Mouse (Mus musculus) lung, embryonic 15.5 days (tissue): ENCODE results near the gene Magi1. TPM values are rescaled to one million over a fixed set of nuclear protein-coding genes. Genes with fewer than 3 reads are reported as not detected.
A peak's percentile ranks its signal among the peaks of the same experiment; 100 is the strongest.

Source experiments
- ATAC-seq: fragments of 200-750 bp; cut with Nextera tagmentation; 2 replicates; pipeline ENCODE4 v1.8.0; 2017; ENCODE audit warnings: moderate number of reproducible peaks, borderline replicate concordance; ENCODE audit not compliant: low FRiP score, low TSS enrichment; ENCODE audit errors: extremely low read depth
- H3K27ac ChIP-seq: fragments of 300-500 bp; sonication (generic); 2 replicates; pipeline ENCODE4 v1.5.1; 2015; ENCODE audit warnings: moderate library complexity, mild to moderate bottlenecking, inconsistent platforms
- H3K27me3 ChIP-seq: fragments of 300-500 bp; sonication (generic); 2 replicates; pipeline ENCODE4 v1.6.1; 2015; ENCODE audit warnings: inconsistent platforms
- H3K36me3 ChIP-seq: fragments of 300-500 bp; sonication (generic); 2 replicates; pipeline ENCODE4 v1.6.1; 2015; ENCODE audit warnings: inconsistent platforms
- H3K4me1 ChIP-seq: fragments of 300-500 bp; sonication (generic); 2 replicates; pipeline ENCODE4 v1.6.1; 2015; ENCODE audit warnings: inconsistent platforms
- H3K4me2 ChIP-seq: fragments of 300-500 bp; sonication (generic); 2 replicates; pipeline ENCODE4 v1.6.1; 2015; ENCODE audit warnings: inconsistent platforms, mild to moderate bottlenecking, moderate library complexity
- H3K4me3 ChIP-seq: fragments of 300-500 bp; sonication (generic); 2 replicates; pipeline ENCODE4 v1.5.1; 2015; ENCODE audit warnings: mild to moderate bottlenecking, inconsistent platforms
- H3K9ac ChIP-seq: fragments of 300-500 bp; sonication (generic); 2 replicates; pipeline ENCODE4 v1.6.1; 2015; ENCODE audit warnings: inconsistent platforms
- H3K9me3 ChIP-seq: fragments of 300-500 bp; sonication (generic); 2 replicates; pipeline ENCODE4 v1.6.1; 2016; ENCODE audit warnings: inconsistent platforms
- WGBS: fragments of 180-500 bp; shearing (Covaris S2); methylation state at CpG from one replicate; pipeline ENCODE4 v1.1.7; 2015; 5-methylcytosine and 5-hydroxymethylcytosine counted together
- polyA plus RNA-seq: library from polyadenylated mRNA; unstranded; fragments of >200 nt; fragmentation: Nextera tagmentation; extraction: Ambion mirVana; gene quantifications from 2 replicates; pipeline ENCODE4 v1.2.1, GENCODE M21; 2015

Magi1 gene
- polyA plus RNA-seq, 1 experiment from 2014 or later = 9.0 TPM

DNA sequence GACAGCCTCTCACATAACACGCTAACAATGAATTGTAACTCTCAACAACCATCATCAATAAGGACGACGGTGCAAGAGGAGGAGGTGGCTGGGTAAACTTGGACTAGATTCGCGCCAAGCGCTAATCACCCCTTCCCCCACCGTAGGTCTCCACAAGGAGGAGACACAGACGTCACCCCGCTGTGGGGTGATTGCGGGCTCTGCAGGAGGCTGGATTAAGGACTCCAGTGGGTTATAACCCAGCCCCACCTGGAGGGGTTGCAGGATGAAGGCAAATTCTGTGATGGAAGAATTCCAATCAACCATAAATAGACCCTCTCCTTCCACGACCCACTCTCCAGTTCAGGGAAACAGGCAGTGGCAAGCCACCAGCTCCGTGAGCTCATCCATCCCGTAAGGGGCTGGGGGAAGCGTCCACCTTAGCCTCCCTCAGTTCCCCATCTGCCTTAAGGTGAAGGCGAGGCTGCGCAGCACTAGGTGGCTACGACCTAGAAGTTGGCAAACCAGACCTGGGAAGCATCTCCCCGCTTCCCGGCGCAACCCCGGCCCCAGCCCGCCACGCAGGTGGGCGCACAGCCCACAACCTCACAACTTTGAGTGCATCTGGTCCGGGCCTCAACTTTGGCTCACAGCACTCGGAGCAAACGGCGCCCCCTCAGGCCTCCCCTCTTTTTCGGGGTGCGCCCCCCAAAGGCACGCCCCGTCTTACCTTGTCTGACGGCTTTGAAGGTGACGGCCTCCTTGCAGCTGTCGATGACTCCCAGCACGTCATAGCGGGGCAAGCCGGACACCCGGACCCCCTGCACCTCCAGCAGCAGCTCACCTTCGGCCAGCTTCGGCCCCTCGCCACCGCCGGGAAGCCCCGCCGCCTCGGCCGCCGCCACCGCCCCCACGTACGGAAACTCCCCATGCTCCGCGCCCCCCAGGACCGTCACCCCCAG, 1.1 kb downstream of the Magi1 start:
- Histone ChIP-seq H3K27me3 (no peaks in the 10 kb centered on the region), H3K4me3 (peak overlapping the region; percentile 74), H3K36me3 (no peaks in the 10 kb centered on the region), H3K9me3 (no peaks in the 10 kb centered on the region), H3K9ac (peak overlapping the region; percentile 74), H3K4me1 (peaks cover 24% of the 10 kb centered on the region), H3K4me2 (peak overlapping the region; percentile 88), H3K27ac (peak overlapping the region; percentile 98)
- WGBS = under 1% methylated on average over 55 of the region's 55 CpGs
- no peak for ATAC-seq

DNA sequence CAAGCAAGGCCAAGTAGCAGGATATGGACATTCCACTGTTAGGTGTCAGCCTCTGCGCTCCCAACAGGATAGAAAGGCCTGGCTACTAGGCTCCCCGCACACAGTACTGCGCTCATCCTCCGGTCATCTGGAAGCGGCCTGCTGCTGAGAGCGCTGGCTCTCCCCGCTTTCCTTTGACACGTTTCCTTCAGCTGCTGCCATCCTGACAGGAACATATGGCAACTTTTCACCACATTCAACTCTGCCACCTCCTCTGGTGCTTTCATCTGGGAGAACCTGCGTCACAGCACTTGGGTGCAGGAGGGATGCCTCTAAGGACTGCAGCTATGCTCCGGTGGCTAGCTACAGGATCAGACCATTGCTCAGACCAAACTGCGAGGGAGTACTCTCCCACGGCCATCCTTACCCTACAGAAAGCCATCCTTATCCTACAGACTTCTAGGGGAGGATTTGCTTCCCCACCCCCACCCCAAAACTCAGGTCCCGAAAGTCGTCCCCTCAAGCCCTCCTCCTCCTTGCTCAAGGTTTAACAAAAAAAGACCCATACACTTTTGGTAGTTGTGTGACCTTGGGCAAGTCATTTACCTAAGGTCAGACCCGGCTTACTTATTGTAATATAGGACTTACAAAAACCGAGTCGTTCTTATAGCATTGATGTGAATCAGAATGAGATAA, 2.0 kb downstream of the Magi1 start:
- no peaks in the 10 kb centered on the region for H3K9me3 ChIP-seq
- ATAC-seq = no peak
- H3K27me3 ChIP-seq = no peaks in the 10 kb centered on the region
- peak overlapping the region; percentile 88 for H3K4me2 ChIP-seq
- H3K36me3 ChIP-seq = no peaks in the 10 kb centered on the region
- 7% methylated on average over 17 of the region's 17 CpGs for WGBS
- H3K9ac ChIP-seq = peak overlapping the region; percentile 74
- peak overlapping the region; percentile 74 for H3K4me3 ChIP-seq
- peaks cover 27% of the 10 kb centered on the region for H3K4me1 ChIP-seq
- peak overlapping the region; percentile 12 for H3K27ac ChIP-seq

DNA sequence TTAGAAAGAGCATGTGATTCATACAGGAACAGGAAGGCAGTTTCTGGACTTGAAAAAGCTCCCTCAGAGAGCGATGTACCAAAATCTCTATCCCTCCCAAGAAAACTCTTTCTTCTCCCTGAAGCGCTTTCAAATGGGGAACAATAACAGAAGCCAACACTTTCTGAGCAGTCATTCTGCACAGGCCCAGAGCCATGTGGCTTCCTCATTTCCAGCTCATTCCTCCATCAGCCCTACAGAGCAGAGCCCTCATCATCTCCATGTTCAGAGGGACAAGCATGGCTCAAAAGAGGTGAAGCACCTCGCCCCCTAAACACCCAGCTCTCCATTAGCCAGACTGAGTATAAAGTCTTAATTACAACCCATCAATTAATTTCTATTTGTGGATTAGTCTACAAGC, 9.8 kb downstream of the Magi1 start:
- 93% methylated on average over 3 of the region's 3 CpGs for WGBS
- peaks cover 11% of the 10 kb centered on the region for H3K4me1 ChIP-seq
- H3K9me3 ChIP-seq = no peaks in the 10 kb centered on the region
- H3K36me3 ChIP-seq = no peaks in the 10 kb centered on the region
- ATAC-seq = no peak
- H3K9ac ChIP-seq = no peak overlapping the region
- no peak overlapping the region for H3K27ac ChIP-seq
- no peaks in the 10 kb centered on the region for H3K27me3 ChIP-seq
- no peak overlapping the region for H3K4me3 ChIP-seq
- no peak overlapping the region for H3K4me2 ChIP-seq

DNA sequence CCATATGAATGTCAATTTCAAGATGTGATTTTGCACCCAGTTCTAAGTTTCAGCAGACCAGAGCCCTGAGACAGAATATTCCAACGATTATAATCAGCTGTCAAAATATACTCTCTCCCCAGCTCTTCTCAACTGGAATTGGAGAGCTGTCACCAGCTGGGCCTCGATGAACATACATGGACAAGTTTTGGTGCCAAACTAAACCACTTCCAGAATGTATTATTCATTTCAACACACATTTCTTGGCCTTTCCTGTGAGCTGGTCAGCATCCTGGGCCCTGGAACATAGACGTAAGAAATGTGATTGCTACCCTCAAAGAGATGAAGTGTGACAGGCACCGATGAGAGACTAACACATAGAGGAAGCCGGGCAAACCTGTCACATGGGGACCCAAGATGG, 13.7 kb downstream of the Magi1 start:
- 68% methylated on average over 5 of the region's 5 CpGs for WGBS
- H3K4me2 ChIP-seq = no peak overlapping the region
- no peak for ATAC-seq
- 0 out of 2 replicates have a peak, but pooled peaks cover 3% of the 10 kb centered on the region for H3K4me1 ChIP-seq
- H3K36me3 ChIP-seq = no peaks in the 10 kb centered on the region
- H3K4me3 ChIP-seq = no peak overlapping the region
- no peak overlapping the region for H3K27ac ChIP-seq
- no peaks in the 10 kb centered on the region for H3K9me3 ChIP-seq
- H3K27me3 ChIP-seq = no peaks in the 10 kb centered on the region
- no peak overlapping the region for H3K9ac ChIP-seq

DNA sequence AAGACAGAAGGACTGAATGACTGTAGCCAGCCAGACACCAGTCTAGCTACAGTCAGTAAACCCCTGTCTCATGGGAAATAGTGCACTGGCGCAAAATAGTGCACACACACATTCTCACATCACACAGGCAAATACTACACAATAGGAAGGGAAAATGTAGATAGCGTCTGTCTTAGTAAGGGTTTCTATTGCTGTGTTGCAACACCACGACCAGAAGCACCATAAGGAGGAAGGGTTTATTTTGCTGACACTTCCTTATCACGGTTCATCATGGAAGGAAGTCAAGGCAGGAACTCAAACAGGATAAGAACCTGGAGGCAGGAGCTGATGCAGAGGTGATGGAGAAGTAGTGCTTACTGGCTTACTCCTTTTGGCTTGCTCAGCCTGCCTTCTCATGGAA, 14.5 kb downstream of the Magi1 start:
- Histone ChIP-seq H3K4me3 (no peak overlapping the region), H3K27me3 (no peaks in the 10 kb centered on the region), H3K9ac (no peak overlapping the region), H3K9me3 (no peaks in the 10 kb centered on the region), H3K27ac (no peak overlapping the region), H3K4me1 (peaks cover 3% of the 10 kb centered on the region), H3K36me3 (no peaks in the 10 kb centered on the region), H3K4me2 (no peak overlapping the region)
- 59% methylated on average over 4 of the region's 4 CpGs for WGBS
- ATAC-seq = no peak

DNA sequence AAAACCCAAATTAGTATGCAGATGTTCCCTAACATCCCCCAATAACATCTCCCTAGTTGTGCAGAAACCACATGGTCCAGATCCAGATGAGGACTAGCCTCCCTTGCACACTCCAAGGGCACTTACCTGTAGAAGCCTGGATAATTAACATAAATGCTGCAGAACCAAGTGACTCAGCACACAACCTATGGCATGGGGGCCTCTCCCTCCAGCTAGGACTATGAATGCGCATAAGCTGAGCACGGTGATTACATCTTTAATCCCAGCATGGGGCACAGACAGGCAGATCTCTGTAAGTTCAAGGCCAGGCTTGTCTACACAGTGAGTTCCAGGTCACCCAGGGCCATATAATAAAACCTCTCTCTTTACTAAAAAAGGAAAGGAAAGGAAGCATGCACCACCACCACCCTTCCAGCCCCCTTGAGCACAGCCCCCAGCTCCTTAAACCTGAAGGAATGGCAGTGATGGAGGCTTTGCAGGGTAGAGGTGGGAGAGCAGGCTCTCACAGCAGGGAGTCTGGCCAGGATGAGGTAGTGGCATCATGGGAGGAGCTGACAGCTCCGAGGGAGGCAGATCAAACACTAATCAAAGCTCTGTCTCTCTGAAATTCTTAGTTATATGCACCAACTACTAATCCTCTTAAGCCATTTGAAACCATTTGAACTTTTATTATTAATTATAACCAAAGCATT, 18.3 kb downstream of the Magi1 start:
- Histone ChIP-seq H3K9me3 (no peaks in the 10 kb centered on the region), H3K36me3 (no peaks in the 10 kb centered on the region), H3K9ac (no peak overlapping the region), H3K27me3 (no peaks in the 10 kb centered on the region), H3K4me3 (no peak overlapping the region), H3K27ac (no peak overlapping the region), H3K4me2 (no peak overlapping the region), H3K4me1 (peaks cover 11% of the 10 kb centered on the region)
- 67% methylated on average over 3 of the region's 3 CpGs for WGBS
- ATAC-seq = no peak

DNA sequence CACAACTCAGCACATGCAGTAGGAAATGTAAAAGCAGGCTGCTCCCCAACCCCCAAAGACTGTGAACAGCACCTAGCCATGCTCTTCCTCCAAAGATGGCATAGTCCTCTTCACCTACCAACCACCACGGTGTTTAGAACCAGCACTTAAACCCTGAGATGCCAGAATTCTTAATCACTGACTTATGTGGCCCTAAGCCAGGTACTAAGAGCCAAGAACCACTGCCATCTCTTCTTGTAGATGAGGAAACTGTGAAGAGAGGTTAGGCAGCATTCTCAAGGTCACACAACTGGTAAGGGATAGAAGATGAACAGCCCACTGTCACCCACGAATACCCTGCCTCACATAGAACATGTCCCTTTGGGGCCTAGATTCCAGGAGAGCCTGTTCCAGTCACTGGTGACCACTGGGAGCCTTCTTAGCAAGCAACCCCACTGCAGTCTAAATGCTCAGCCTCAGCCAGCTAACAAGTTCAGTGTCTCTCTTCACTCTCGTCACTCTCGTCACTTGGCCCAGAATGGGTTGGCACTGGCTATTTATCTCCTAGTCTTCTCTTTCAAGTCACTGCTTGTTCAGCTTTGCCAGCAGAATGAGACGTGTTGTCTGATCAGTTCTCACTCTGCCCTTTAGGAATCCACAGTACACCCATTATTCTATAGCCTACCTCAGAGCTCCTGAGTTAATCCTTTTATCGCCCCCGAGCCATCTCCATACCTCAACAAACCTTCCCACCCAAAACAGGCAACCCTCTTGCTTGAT, 19.4 kb downstream of the Magi1 start:
- Histone ChIP-seq H3K36me3 (no peaks in the 10 kb centered on the region), H3K4me1 (peaks cover 11% of the 10 kb centered on the region), H3K4me2 (no peak overlapping the region), H3K9ac (no peak overlapping the region), H3K4me3 (no peak overlapping the region), H3K27ac (no peak overlapping the region), H3K27me3 (no peaks in the 10 kb centered on the region), H3K9me3 (no peaks in the 10 kb centered on the region)
- ATAC-seq = no peak
- WGBS = 73% methylated on average over 7 of the region's 7 CpGs

DNA sequence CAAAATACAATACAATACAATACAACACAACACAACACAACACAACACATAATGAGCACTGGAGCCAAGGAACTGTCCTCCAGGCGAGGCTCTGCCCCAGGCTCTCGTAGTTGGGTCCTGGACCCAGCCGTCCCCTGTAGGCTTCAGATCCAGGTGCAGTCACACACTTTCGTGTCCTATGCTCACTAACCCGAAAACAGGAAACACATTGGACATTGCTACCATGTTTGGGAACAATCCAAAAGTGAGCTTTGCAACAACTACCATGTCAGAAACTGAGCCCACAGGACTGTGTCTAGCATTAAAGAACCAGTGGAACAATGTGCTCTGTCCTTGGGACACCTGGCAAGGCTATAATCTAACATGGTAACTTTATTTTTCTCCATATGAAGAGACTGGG, 22.9 kb downstream of the Magi1 start:
- Histone ChIP-seq H3K27ac (no peak overlapping the region), H3K36me3 (no peaks in the 10 kb centered on the region), H3K9me3 (no peaks in the 10 kb centered on the region), H3K4me1 (peaks cover 27% of the 10 kb centered on the region), H3K9ac (no peak overlapping the region), H3K4me2 (no peak overlapping the region), H3K27me3 (no peaks in the 10 kb centered on the region), H3K4me3 (no peak overlapping the region)
- WGBS = 92% methylated on average over 5 of the region's 5 CpGs
- no peak for ATAC-seq

DNA sequence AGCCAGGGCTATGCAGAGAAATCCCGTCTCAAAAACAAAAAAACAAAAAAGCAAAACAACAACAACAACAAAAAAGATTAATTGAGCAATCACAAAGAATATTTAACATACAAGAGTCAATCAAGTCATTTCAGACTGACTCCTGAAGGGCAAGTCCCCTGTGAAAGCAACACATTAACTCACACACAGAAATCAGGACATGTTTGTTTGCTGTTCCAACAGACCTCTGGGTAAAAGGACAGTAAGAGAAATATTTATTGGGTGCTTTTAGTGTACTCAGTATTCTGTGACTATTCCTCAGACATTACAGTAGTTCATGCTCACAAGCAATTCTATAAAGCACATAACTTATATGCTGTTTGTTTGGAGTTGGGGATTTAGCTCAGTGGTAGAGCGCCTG, 23.7 kb downstream of the Magi1 start:
- ATAC-seq = no peak
- no peak overlapping the region for H3K9ac ChIP-seq
- H3K9me3 ChIP-seq = no peaks in the 10 kb centered on the region
- no peaks in the 10 kb centered on the region for H3K36me3 ChIP-seq
- WGBS = 90% methylated on average over 2 of the region's 2 CpGs
- H3K4me3 ChIP-seq = no peak overlapping the region
- H3K27me3 ChIP-seq = no peaks in the 10 kb centered on the region
- no peak overlapping the region for H3K27ac ChIP-seq
- H3K4me2 ChIP-seq = no peak overlapping the region
- peaks cover 32% of the 10 kb centered on the region for H3K4me1 ChIP-seq

DNA sequence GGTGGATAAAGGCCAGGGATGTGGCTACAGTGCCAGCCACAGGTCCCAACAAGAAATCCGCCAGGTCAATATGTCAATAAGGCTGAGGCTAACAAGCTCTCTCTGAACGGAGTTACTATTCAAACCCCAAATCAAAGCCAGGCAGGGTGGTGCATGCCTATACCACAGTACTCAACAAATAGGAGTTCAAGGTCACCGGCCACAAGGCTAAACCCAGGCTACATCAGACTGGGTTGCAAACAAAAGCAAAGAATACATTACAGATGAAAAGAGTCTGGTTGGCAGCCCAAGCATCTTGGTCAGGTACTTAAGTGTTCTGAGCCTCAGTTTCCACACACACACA, 25.9 kb downstream of the Magi1 start:
- Histone ChIP-seq H3K9ac (no peak overlapping the region), H3K9me3 (no peaks in the 10 kb centered on the region), H3K27me3 (no peaks in the 10 kb centered on the region), H3K27ac (no peak overlapping the region), H3K4me1 (peaks cover 32% of the 10 kb centered on the region), H3K4me3 (no peak overlapping the region), H3K4me2 (no peak overlapping the region), H3K36me3 (no peaks in the 10 kb centered on the region)
- WGBS = 81% methylated on average over 3 of the region's 3 CpGs
- no peak for ATAC-seq

DNA sequence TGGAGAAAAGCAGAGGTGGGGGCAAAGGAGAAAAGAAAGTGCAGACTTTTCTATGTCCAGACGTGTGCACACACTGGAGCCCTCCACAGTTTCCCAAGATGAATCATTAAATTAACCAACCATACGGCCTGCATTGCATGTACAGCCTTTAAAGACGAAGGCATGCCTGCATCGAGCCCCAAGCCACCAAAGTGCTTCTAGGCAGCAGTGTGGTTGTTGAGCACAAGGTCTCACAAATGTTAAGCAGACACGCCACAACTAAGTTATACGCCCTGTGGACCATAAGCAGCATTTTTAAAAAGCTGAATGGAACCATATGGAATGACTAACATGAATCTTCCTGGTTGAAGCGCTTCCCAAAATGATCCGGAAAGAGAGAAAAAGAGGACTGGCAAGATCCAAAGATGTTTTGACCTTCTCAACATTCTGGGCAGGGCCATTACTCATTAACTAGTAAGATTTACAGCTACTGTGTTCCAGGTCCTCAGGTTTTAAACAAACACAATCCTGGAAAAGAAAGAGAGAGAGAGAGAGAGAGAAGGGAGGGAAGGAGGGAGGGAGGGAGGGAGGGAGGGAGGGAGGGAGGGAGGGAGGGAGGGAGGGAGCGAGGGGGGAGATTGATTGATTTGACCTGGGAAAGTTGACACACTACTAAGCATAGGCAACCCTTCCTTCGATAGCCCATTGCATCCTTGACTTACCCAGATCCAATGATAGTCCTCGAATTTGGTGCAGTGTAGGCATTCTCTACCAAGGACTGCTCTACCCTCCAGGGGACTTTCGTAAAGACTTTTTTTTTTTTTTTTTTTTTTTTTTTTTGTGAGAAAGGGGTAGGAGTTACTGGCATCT, 26.5 kb downstream of the Magi1 start:
- no peak overlapping the region for H3K9ac ChIP-seq
- H3K36me3 ChIP-seq = no peaks in the 10 kb centered on the region
- peaks cover 35% of the 10 kb centered on the region for H3K4me1 ChIP-seq
- 55% methylated on average over 12 of the region's 12 CpGs for WGBS
- H3K4me2 ChIP-seq = no peak overlapping the region
- H3K9me3 ChIP-seq = no peaks in the 10 kb centered on the region
- H3K4me3 ChIP-seq = no peak overlapping the region
- no peaks in the 10 kb centered on the region for H3K27me3 ChIP-seq
- ATAC-seq = no peak
- H3K27ac ChIP-seq = peak overlapping the region; percentile 31
